Mouse (Mus musculus) brain, embryonic 14.5 days (tissue): ENCODE data around the gene Krtap9-5.

Source experiments
- CTCF ChIP-seq: fragments of 200-500 bp; IDR thresholded peaks from 2 replicates; pipeline ENCODE4 v1.5.1; 2012; ENCODE audit warnings: inconsistent platforms, mild to moderate bottlenecking, moderate library complexity, borderline replicate concordance; ENCODE audit not compliant: insufficient read depth, insufficient read length; ENCODE audit errors: extremely low read depth
- POLR2A ChIP-seq: fragments of 200-500 bp; IDR thresholded peaks from 2 replicates; pipeline ENCODE4 v1.6.1; 2012; ENCODE audit warnings: mild to moderate bottlenecking, inconsistent platforms, borderline replicate concordance; ENCODE audit not compliant: poor library complexity, insufficient read depth, insufficient read length, severe bottlenecking; ENCODE audit errors: extremely low read depth

GRCm38 (mm10) chr11:99907620-99908019 is 40.7 kb upstream of the Krtap9-5 start, which contains the start of gene Krtap31-1:
- TF ChIP-seq POLR2A = no peak
- TF ChIP-seq CTCF = no peak
